ENCODE assay signal across 8 mouse cellular contexts in genomic region chr9:108290016-108290750, GRCm38 (mm10). TPM values are rescaled to one million over a fixed set of nuclear protein-coding genes. Genes with fewer than 3 reads are reported as not detected.
DNase-seq lines count a peak whose midpoint lies in the region; ATAC-seq lines count a peak whose summit lies in the region.

Gene Nicn1 (plus strand): TSS chr9:108290429.

- H3K9ac ChIP-seq in hindbrain, embryonic 14.5 days: peak within 1 kb of the TSS; percentile 70

- peak within 1 kb of the TSS; percentile 81 for H3K4me2 ChIP-seq in hindbrain, embryonic 14.5 days (replicated peaks)

- peak; percentile 99 for DNase-seq in R1 (ENCODE audit: low read depth, low spot score)
- peak; percentile 85 to 90 for DNase-seq in cerebellum, postnatal 25 days
- DNase-seq in frontal cortex, postnatal 25 days (ENCODE audit: low spot score in 2 of 2): peak; percentile 82 to 88
- DNase-seq in hindbrain, embryonic 14.5 days (ENCODE audit: low spot score): peak; percentile 94
- peak; percentile 90 to 91 for DNase-seq in layer of hippocampus, postnatal 36 days
- DNase-seq in lung, postnatal 36 days: peak; percentile 99
- peak; percentile 99 for DNase-seq in retina, postnatal 1 day
- peak; percentile 69 to 90 for DNase-seq in urinary bladder, adult 18-20 months (ENCODE audit: low spot score in 2 of 2)

- 1% methylated on average over 32 of the region's 32 CpGs for WGBS in hindbrain, embryonic 14.5 days

- peak within 1 kb of the TSS; percentile 94 for H3K27ac ChIP-seq in hindbrain, embryonic 14.5 days

- H3K36me3 ChIP-seq in hindbrain, embryonic 14.5 days (replicated peaks; ENCODE audit: control insufficient read depth, insufficient read depth): peaks cover 21% of the 10 kb centered on the region

- no peaks in the 10 kb centered on the region for H3K9me3 ChIP-seq in hindbrain, embryonic 14.5 days (ENCODE audit: control insufficient read depth, low read length)

- peak within 1 kb of the TSS; percentile 68 for H3K4me3 ChIP-seq in hindbrain, embryonic 14.5 days (replicated peaks; ENCODE audit: low read length)

- peaks cover 10% of the 10 kb centered on the region for H3K4me1 ChIP-seq in hindbrain, embryonic 14.5 days (replicated peaks; ENCODE audit: control insufficient read depth, insufficient read depth, low read length)

- no peaks in the 10 kb centered on the region for H3K27me3 ChIP-seq in hindbrain, embryonic 14.5 days (ENCODE audit: control insufficient read depth, insufficient read depth, low read length)

- ATAC-seq in hindbrain, embryonic 14.5 days (ENCODE audit: low FRiP score): peak; percentile 98

RNA-seq across cellular contexts. Expression of gene Nicn1, which starts in this region (rescaled TPM):
- polyA plus RNA-seq in hindbrain, embryonic 14.5 days (2014; fragmentation: Nextera tagmentation; extraction: Ambion mirVana): 136 and 137 TPM in 2 replicates
- 100 to 1,000 TPM in 1 of 2 experiments, 10 to 100 TPM in 1; 96.7 to 118 TPM for total RNA-seq in layer of hippocampus, postnatal 36 days (2021)

Comparison
In these comparisons a context has a peak if more than half of its experiments do, and no peak if none do; other contexts are left out.
1. Peak in every context shown above with its lines: DNase-seq, ATAC-seq, H3K4me3 ChIP-seq and H3K27ac ChIP-seq.